Mouse (Mus musculus) frontal cortex, postnatal 10 days (tissue): ENCODE data around the gene Upk3b.
A peak's percentile ranks its signal among the peaks of the same experiment; 100 is the strongest.
"Not testable (repeated sequence)": the region's sequence is repeated elsewhere in the genome, so short reads cannot be mapped to it uniquely, and the experiment has no call there.

Source experiments
- DNase-seq, 2 experiments: peaks; one replicate each; pipeline ENCODE4 v3.0.0; 2022; ENCODE audit warnings: low spot score in 2 of 2, mixed read lengths in 1 of 2

Upk3b gene

GRCm38 (mm10) chr5:136034868-136035267 is 3.4 kb upstream of the Upk3b start:
- no peak for DNase-seq

GRCm38 (mm10) chr5:136035285-136035684 is 3.0 kb upstream of the Upk3b start:
- no peak for DNase-seq

DNA sequence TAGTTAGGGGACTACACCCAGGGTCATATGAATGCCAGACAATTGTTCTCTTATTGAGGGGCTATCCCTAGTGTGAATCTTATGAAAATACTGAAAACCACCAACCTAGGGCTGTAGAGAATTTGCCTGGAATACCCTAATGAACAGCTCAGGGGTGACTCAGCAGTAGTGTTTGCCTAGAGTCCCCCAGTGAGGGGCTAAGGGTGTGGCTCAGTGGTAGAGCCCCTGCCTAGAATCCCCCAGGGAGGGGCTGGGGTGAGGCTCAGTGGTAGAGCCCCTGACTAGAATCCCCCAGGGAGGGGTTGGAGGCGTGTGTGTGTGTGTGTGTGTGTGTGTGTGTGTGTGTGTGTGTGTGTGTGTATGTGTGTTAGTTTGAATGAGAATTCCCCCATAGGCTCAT is 1.6 kb upstream of the Upk3b start:
- DNase-seq: no peak

DNA sequence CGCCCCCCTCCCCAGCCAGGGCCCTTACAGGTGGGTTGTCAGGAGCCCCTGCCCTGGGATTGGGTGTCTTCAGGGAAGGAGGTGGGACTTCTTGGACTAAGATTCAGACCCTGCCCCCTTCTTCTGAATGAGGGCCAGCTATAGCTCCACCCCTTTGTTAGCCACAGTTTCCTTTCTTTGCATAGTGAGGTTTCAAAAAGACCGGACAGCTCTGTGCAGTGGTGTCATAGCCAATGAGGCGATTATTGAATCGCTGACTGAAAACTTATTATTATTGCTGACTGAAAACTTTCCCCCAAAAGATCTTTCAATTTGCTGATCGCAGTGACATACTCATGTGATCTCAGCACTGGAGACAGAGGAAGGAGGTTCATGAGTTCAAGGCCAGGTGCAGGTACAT is 1.9 kb downstream of the Upk3b start:
- DNase-seq: no peak

DNA sequence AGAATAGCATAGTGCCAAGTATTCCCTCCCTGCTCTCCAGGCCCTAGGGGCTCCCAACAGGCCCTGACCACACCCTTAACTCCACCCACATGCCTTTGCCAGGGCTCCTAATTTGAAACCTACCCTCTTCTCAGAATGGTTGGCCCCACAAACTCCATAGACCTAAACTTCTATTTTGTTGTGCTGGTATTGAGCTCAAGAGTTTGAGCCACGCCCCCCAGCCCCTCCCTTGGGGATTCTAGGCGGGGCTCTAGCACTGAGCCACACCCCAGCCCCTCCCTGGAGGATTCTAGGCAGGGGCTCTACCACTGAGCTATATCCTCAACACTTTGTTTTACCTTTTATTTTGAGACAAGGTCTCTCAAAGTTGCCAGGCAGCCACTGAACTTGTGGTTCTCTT is 3.0 kb downstream of the Upk3b start:
- no peak for DNase-seq

DNA sequence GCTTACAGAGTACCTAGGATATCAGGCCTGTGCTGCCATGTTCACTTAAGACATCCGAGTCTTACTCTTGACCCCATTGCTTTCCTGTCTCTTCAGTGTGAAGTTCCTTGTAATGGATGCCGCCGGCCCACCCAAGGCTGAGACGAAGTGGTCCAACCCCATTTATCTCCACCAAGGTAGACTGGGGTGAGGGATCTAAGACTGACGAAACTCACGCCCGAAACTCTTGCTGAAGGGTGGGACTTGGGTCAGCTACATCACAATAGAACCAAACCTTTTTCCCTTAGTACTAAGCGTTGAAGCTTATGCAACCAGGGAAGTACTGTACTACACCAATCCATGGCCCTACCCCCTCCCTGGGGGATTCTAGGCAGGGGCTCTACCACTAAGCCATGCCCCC is 3.4 kb downstream of the Upk3b start:
- DNase-seq: no peak

DNA sequence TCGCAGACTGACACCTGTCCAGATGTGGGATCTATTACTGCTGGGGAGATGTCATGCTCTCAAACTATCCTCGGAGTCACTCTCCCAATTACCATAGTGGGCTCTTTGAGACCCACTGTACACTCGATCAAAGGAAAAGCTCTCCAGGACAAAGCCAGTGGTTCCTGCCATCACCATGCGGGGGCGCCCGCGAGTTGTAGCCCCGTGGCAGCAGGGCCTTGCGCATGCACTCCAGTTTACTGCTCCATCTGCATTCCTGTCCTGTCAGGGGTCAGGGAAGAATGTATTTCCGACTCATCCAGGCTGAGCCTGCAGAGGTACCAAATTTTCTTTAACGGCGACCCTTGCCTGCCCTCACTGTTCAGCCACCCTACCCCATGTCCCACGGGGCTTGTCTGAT is 6.6 kb downstream of the Upk3b start:
- no peak for DNase-seq

- no peak for DNase-seq
These were observed 7.1 kb downstream of the Upk3b start for GRCm38 (mm10) chr5:136045408-136045807.

DNA sequence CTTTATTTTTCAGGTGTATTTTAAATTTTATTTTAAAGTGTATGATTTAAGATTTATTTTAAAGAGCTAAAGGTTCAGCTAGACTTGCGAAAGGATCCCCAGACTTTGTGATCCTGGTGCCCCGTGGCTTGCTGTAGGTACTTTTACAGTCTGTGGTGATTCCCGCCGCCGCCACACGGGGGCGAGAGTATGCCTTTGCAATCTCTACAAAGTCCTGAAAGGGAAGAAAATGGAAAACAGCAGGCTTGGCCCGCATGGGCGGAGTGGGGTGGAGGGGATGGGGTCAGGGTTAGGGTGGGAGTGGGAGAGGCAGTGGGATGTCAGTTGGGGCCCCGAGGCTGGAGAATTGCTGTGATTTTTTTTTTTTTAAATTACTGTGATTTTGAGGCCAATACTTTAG is 7.7 kb downstream of the Upk3b start:
- peak; percentile 35 to 77 for DNase-seq

DNA sequence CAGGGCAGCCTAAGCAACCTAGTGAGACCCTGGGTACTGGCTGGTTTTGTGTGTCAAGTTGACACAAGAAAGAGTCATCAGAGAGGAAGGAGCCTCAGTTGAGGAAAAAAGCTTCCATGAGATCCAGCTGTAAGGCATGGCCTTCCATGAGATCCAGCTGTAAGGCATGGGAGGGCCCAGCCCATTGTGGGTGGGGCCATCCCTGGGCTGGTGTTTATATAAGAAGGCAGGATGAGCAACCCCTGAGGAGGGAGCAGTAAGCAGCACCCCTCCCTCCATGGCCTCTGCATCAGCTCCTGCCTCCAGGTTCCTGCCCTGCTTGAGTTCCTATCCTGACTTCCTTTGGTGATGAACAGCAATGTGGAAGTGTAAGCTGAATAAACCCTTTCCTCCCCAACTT is 10.2 kb downstream of the Upk3b start:
- not testable (repeated sequence) for DNase-seq

DNA sequence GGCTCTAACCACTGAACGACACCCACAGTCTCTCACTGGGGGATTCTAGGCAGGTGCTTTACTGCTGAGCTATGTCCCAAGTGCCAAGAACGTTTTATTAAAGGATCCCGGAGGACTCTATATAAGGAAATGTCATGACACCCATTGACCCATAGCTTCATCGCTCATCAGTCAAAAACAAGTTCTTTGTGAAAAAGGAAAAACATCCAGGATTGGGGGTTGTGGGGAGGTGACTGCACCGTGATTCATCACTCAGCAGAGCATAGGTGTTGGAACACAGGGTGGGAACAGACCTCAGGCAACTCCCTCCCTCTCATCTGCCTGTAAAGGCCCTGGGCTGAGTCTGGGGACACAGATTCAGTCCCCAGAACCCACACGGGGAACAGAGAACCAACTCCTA is 11.6 kb downstream of the Upk3b start:
- no peak for DNase-seq

DNA sequence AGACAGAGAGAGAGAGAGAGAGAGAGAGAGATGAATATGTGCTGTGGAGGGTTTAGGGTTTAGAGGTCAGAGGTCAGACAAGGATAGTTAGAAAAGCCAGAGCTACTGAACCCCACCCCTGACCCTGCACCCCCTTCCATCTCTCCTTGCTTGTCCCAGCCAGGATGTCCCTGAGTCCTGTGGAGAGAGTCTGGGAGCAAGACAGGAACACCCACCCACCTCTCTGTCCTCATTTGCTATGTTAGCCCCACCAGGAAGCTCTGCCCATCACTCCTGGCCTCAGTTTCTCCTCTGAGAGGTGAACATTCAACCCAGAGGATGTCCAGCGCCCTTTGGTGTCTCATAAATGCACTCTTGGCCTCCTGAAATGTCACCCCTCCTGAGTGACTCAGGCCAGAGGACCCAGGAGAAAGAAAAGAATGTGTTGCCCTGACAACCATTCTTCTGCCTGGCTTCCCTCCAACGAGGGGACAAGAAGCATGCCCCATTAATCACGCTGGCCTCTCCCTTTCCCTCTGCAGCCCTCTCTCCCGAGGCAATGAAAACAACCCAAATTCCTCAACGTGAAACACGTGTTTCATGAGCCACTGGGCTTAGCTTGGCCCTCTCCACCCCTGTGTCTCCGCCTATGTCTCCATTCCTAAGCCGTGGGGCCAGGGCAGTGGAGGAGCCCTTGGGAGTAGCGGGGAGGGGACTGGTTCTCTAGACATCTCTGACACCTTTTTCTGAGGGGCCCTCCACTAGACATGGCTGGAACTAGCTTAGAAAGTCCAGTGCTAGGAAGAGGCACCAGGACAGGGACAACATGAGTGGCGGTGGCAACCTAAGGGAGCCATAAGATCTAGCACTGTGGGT is 13.2 kb downstream of the Upk3b start:
- no peak for DNase-seq

DNA sequence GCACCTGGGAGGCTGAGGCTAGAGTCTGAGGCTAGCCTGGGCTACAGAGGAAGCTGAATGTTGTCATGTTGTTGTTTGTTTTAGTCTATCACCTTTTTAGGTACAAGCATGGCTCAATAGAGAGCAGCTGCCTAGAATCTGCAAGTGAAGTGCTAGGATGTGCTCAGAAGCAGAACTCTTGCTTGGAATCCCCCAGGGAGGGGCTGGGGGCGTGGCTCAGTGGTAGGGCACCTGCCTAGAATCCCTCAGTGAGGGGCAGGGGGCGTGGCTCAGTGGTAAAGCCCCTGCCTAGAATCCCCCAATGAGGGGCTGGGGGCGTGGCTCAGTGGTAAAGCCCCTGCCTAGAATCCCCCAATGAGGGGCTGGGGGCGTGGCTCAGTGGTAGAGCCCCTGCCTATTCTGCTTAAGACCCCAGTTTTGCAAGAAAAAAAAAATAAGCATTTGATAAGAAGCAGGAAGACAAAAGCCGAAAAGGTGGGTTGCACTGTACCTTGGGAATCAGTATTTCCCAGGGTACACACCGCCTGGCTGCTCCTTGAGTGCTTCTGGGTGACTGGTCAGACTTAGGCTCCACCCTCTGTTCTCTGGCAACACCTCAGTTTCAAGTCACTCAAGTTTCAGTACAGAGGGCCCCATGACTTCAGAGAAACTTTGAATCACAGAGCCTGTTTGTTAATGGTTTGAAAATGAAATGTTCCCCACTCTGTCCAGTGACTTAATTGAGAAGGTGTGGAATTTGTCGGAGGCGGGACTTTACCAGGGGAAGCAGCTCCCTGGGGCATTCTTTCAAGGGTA is 14.8 kb downstream of the Upk3b start:
- no peak for DNase-seq

GRCm38 (mm10) chr5:136054301-136055077 is 16.2 kb downstream of the Upk3b start, which contains the start of gene Upk3bl:
Gene Upk3bl (plus strand): TSS chr5:136054492.
- DNase-seq: no peak

GRCm38 (mm10) chr5:136056062-136056461 is 17.8 kb downstream of the Upk3b start:
- DNase-seq: no peak

DNA sequence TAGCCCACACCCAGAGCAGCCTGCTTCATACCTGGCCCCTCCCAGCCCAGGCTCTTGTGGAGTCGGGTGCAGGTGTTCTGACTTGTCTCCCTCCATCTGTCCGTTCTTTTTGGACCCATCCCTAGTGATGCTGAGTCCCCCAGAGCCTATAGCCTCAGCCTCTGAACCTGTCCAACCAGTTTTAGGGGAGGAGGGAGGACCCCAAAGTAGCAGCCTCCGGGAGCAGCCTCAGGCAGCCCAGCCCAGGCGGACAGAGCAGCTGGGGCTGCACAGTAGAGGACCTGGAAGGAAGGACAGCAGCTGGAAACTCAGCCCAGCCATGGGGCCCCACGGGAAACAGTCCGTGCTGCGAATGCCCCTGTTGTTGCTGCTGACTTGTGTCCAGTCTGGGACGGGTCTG is 18.8 kb downstream of the Upk3b start:
- DNase-seq: no peak

- DNase-seq: peak in 1 of 2 experiments; percentile 75
These were observed 23.3 kb downstream of the Upk3b start for GRCm38 (mm10) chr5:136061567-136061966.

GRCm38 (mm10) chr5:136063920-136064319 is 25.6 kb downstream of the Upk3b start:
- no peak for DNase-seq

GRCm38 (mm10) chr5:136066404-136067148 is 28.3 kb downstream of the Upk3b start:
- DNase-seq: not testable (repeated sequence)

DNA sequence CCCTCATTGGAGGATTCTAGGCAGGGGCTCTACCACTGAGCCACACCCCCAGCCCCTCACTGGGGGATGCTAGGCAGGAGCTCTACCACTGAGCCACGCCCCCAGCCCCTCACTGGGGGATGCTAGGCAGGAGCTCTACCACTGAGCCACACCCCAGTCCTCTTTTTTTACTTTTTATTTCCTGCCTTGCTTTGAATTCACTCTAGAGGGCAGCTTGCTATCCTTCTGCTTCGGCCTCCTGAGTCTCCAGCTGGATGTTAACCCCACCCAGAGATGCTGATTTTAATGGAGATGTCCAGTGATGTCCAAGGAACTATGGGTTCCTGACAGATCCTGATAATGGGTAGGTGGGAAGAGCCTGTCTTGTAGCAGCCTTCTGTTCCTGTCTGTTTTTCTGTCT is 31.1 kb downstream of the Upk3b start:
- DNase-seq: no peak

GRCm38 (mm10) chr5:136073051-136073450 is 34.8 kb downstream of the Upk3b start:
- DNase-seq: no peak
